ENCODE assay signal across 8 mouse cellular contexts in genomic region chr6:35988891-35989290, GRCm38 (mm10).
A peak's percentile ranks its signal among the peaks of the same experiment; 100 is the strongest.
DNase-seq lines count a peak whose midpoint lies in the region; ATAC-seq lines count a peak whose summit lies in the region.

No protein-coding gene starts in this region.

- 59% methylated on average over 3 of the region's 3 CpGs for WGBS in hindbrain, embryonic 14.5 days
- 79% methylated on average over 3 of the region's 3 CpGs for WGBS in hindbrain, embryonic 12.5 days

- no peaks in the 10 kb centered on the region for H3K9me3 ChIP-seq in hindbrain, embryonic 14.5 days (ENCODE audit: control insufficient read depth, low read length)
- H3K9me3 ChIP-seq in hindbrain, embryonic 12.5 days (replicated peaks), result no peaks in the 10 kb centered on the region

- no peaks in the 10 kb centered on the region for H3K36me3 ChIP-seq in hindbrain, embryonic 14.5 days (replicated peaks; ENCODE audit: control insufficient read depth, insufficient read depth)
- no peaks in the 10 kb centered on the region for H3K36me3 ChIP-seq in hindbrain, embryonic 12.5 days

- peak; percentile 66; the same call in 1 of the 2 replicates for ATAC-seq in hindbrain, embryonic 14.5 days (ENCODE audit: low FRiP score)
- ATAC-seq in hindbrain, embryonic 12.5 days (ENCODE audit: low FRiP score), result no peak

- no peaks in the 10 kb centered on the region for H3K4me1 ChIP-seq in hindbrain, embryonic 14.5 days (replicated peaks; ENCODE audit: control insufficient read depth, insufficient read depth, low read length)
- no peaks in the 10 kb centered on the region for H3K4me1 ChIP-seq in hindbrain, embryonic 12.5 days

- H3K4me2 ChIP-seq in hindbrain, embryonic 14.5 days (replicated peaks), result no peak overlapping the region
- no peak overlapping the region for H3K4me2 ChIP-seq in hindbrain, embryonic 12.5 days (replicated peaks)

- no peak overlapping the region for H3K27ac ChIP-seq in hindbrain, embryonic 14.5 days
- H3K27ac ChIP-seq in hindbrain, embryonic 12.5 days, result no peak overlapping the region

- no peak overlapping the region for H3K9ac ChIP-seq in hindbrain, embryonic 14.5 days
- H3K9ac ChIP-seq in hindbrain, embryonic 12.5 days, result no peak overlapping the region

- DNase-seq in hindbrain, embryonic 14.5 days (ENCODE audit: low spot score), result peak; percentile 61
- DNase-seq in cerebellum, postnatal 36 days, result peak; percentile 78 to 83
- DNase-seq in heart, postnatal 4 days, result peak; percentile 78
- peak; percentile 16 for DNase-seq in lung, postnatal 36 days
- DNase-seq in urinary bladder, postnatal 36 days (ENCODE audit: low spot score in 2 of 2), result no peak
- no peak for DNase-seq in thymus, postnatal 4 days
- DNase-seq in spleen, postnatal 4 days (ENCODE audit: low spot score in 2 of 2), result no peak

- H3K4me3 ChIP-seq in hindbrain, embryonic 14.5 days (replicated peaks; ENCODE audit: low read length), result no peak overlapping the region
- H3K4me3 ChIP-seq in hindbrain, embryonic 12.5 days, result no peak overlapping the region

- H3K27me3 ChIP-seq in hindbrain, embryonic 14.5 days (ENCODE audit: control insufficient read depth, insufficient read depth, low read length), result no peaks in the 10 kb centered on the region
- H3K27me3 ChIP-seq in hindbrain, embryonic 12.5 days, result no peaks in the 10 kb centered on the region

Comparison
In these comparisons a context has a peak if more than half of its experiments do, and no peak if none do; other contexts are left out.
1. DNase-seq: peak in hindbrain, embryonic 14.5 days (single experiment), cerebellum, postnatal 36 days (2 of 2), heart, postnatal 4 days (single experiment) and lung, postnatal 36 days (single experiment); none in urinary bladder, postnatal 36 days (0 of 2), thymus, postnatal 4 days (single experiment) and spleen, postnatal 4 days (0 of 2).